Mouse (Mus musculus) G1E (cell line): ENCODE measurements at regions not wholly inside any gene's neighbourhood (a gene's known extent, or its start where the extent isn't known, plus 50 kb on each side); places are given as distances from the start of the nearest gene placed in this dataset.

Experiments
- ATAC-seq: 2 replicates; pipeline ENCODE4 v1.8.0; 2016; ENCODE audit warnings: mild to moderate bottlenecking; ENCODE audit not compliant: insufficient number of reproducible peaks, poor library complexity, low FRiP score, severe bottlenecking; ENCODE audit errors: extremely low read depth
- DNase-seq: peaks from one replicate; pipeline ENCODE4 v3.0.0; 2012; ENCODE audit warnings: low spot score
- H3K27me3 ChIP-seq: 2 replicates; pipeline ENCODE4 v1.6.1; 2012; ENCODE audit warnings: mild to moderate bottlenecking, low read length, inconsistent platforms; ENCODE audit not compliant: insufficient read depth
- H3K36me3 ChIP-seq: replicated peaks from 2 replicates; pipeline ENCODE3; 2012; ENCODE audit warnings: mild to moderate bottlenecking, inconsistent platforms
- H3K4me1 ChIP-seq: 2 replicates; pipeline ENCODE4 v1.6.1; 2012; ENCODE audit warnings: low read depth, low read length, inconsistent platforms, mixed read lengths; ENCODE audit not compliant: insufficient read depth
- H3K4me3 ChIP-seq: 2 replicates; pipeline ENCODE4 v1.5.1; 2012; ENCODE audit warnings: low read depth, mild to moderate bottlenecking, inconsistent platforms, low read length, moderate library complexity, mixed read lengths
- H3K9me3 ChIP-seq: replicated peaks from 2 replicates; pipeline ENCODE4 v1.6.1; 2012; ENCODE audit warnings: inconsistent platforms
- CTCF ChIP-seq: IDR thresholded peaks from 2 replicates; pipeline ENCODE4 v1.5.1; 2012; ENCODE audit warnings: low read depth, low read length, inconsistent platforms, mixed read lengths
- GATA1 ChIP-seq: IDR thresholded peaks from 2 replicates; pipeline ENCODE4 v1.6.1; 2012; ENCODE audit warnings: borderline replicate concordance, low read length, inconsistent platforms, mixed read lengths
- GATA2 ChIP-seq: IDR thresholded peaks from 2 replicates; pipeline ENCODE4 v1.6.1; 2012; ENCODE audit warnings: low read depth, low read length, inconsistent platforms, borderline replicate concordance
- POLR2AphosphoS5 ChIP-seq: IDR thresholded peaks from 2 replicates; pipeline ENCODE4 v1.6.1; 2012; ENCODE audit warnings: low read depth, low read length, inconsistent platforms; ENCODE audit not compliant: insufficient replicate concordance
- TAL1 ChIP-seq: conservative IDR thresholded peaks from 2 replicates; pipeline ENCODE4 v1.6.1; 2012; ENCODE audit warnings: low read depth, low read length, inconsistent platforms, mixed read lengths

DNA sequence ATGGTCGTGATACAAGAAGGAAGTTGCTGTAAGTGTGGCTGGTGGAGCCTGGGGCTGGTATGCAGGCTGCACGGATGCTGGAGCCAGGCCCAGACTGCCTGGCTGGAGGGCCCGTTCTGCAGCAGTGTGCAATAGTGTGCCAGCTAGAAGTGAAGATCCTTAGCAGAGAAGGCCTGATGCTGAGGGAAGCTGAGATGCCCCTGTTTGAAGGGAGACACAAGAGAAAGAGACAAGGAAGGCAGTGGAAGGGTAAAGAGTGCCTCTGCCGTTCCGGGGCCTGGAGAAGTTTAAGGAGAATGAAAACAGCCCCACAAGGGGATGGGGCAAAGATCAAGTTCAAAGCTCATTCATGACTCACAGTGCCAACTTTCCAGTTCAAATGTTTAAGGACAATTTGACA is 354.7 kb upstream of the Mki67 start:
- H3K4me1 ChIP-seq = no peaks in the 10 kb centered on the region
- no peaks in the 10 kb centered on the region for H3K36me3 ChIP-seq
- H3K27me3 ChIP-seq = no peaks in the 10 kb centered on the region
- TF ChIP-seq GATA1 = no peak
- no peak for TF ChIP-seq GATA2
- TF ChIP-seq TAL1 = no peak
- TF ChIP-seq POLR2AphosphoS5 = no peak
- no peak for TF ChIP-seq CTCF
- ATAC-seq = no peak
- peaks cover 80% of the 10 kb centered on the region for H3K9me3 ChIP-seq
- DNase-seq = no peak
- H3K4me3 ChIP-seq = no peak overlapping the region

DNA sequence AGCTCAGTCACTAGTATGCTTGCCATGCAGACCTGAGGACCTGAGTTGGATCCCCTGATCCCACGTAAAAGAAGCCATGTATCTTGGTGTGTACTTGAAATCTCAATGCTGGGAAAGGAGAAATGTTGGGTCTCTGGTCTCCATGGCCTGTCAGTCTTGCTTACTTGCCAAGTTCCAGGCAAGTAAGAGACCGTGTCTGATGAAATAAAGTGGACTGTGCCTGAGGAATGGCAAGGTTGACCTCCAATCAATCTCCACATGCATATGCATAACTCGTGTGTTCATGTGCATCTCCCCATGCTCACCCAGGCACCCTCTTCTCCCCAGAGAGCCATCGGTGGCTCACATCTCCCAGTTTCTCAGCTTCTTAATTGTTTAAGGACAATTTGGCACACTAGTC is 355.2 kb upstream of the Mki67 start:
- Histone ChIP-seq H3K4me3 (no peak overlapping the region), H3K27me3 (no peaks in the 10 kb centered on the region), H3K9me3 (peaks cover 79% of the 10 kb centered on the region), H3K36me3 (no peaks in the 10 kb centered on the region), H3K4me1 (no peaks in the 10 kb centered on the region)
- no peak for ATAC-seq
- TF ChIP-seq CTCF (no peak), GATA1 (no peak), POLR2AphosphoS5 (no peak), TAL1 (no peak), GATA2 (no peak)
- DNase-seq = no peak

DNA sequence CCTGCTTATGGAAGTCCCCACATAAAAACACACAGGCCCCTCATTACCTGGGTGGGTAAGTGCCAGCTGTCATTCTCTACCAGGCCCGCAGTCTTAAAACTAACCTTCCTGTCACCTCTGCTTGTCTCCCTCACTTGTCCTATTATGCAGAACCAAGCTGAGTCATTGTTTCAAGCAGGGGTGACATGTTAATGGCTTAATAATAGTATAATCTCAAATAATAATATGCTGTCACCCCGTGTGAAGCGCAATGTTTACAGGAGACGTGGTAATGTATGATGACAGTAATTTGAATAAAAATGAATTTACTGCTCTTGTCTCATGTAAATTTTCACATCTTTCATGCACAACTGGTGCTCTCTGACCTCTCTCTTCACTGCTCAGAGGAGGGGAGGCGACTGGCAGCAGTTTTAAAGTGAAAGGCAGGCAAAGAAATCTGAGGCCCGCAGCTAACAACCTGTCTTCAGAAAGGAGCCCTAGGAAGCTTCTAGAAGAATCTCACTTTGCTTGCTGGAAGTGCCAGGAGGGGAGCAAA is 357.2 kb upstream of the Mki67 start:
- no peak for ATAC-seq
- TF ChIP-seq CTCF = no peak
- TF ChIP-seq POLR2AphosphoS5 = no peak
- no peak for TF ChIP-seq TAL1
- no peak for TF ChIP-seq GATA2
- no peak for TF ChIP-seq GATA1
- H3K27me3 ChIP-seq = no peaks in the 10 kb centered on the region

DNA sequence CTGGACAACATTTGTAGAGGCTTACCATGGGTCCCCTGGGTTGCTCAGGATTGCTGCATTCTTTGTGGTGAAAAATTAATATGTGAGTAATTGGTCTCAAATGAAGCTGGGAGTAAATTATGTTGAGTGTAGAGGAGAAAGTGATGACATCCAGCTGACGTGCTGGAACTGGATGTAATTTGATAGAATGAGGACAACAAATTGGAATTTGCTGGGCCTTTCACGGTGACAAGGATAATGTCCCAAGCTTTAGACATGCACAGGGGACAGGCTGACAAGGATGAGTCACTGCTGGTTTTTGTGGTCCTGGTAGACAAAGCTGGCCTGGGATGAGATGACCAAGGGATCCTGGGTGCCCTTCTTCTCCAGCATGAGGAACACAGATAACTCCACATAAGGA is 357.9 kb upstream of the Mki67 start:
- no peak overlapping the region for H3K4me3 ChIP-seq
- no peak for DNase-seq
- no peaks in the 10 kb centered on the region for H3K36me3 ChIP-seq
- TF ChIP-seq TAL1 = no peak
- ATAC-seq = no peak
- H3K4me1 ChIP-seq = no peaks in the 10 kb centered on the region
- no peaks in the 10 kb centered on the region for H3K27me3 ChIP-seq
- peaks cover 68% of the 10 kb centered on the region for H3K9me3 ChIP-seq

More for the DNA sequence above, 357.2 kb upstream of the Mki67 start:
- Histone ChIP-seq H3K4me3 (no peak overlapping the region), H3K36me3 (no peaks in the 10 kb centered on the region), H3K4me1 (no peaks in the 10 kb centered on the region), H3K9me3 (peaks cover 71% of the 10 kb centered on the region)
- DNase-seq = no peak

DNA sequence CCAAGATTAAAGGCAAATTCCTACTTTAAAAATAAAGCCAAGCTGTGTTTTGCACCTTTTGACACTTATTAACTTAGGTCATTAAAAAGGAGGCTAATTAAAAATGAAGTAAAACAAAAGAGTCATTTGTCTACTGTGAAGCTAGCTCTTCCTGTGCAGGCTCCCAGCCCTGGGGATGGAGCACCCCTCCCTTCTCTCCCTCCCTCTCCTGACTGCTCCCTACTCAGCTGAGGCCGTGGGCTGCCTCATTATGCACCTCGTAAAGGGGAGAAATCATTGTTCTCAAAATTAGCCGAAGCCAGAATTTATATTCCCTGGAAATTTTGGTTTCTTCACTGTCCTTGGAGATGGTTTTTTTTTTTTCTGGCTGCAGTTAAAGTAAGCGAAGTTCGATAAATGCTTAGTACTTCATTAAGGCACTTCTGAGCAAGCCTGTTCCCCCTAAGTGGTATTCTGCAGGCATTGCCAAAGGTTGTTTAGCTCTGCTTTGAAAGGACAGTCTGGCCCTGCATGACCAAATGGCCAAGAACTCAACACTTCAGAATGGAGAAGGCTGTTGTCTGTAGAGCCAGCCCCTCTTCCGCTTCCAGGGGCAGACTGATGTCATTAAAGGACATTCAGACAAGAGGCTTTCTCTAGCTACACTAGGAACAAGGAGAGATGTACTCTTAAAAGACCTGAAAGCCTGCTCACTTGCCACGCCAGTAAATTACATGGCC is 365.5 kb upstream of the Mki67 start:
- H3K36me3 ChIP-seq = no peaks in the 10 kb centered on the region
- no peaks in the 10 kb centered on the region for H3K4me1 ChIP-seq
- TF ChIP-seq CTCF (no peak), TAL1 (no peak), GATA2 (no peak)
- no peak overlapping the region for H3K4me3 ChIP-seq
- DNase-seq (no peak), ATAC-seq (no peak)
- peaks cover 69% of the 10 kb centered on the region for H3K9me3 ChIP-seq
- H3K27me3 ChIP-seq = no peaks in the 10 kb centered on the region

DNA sequence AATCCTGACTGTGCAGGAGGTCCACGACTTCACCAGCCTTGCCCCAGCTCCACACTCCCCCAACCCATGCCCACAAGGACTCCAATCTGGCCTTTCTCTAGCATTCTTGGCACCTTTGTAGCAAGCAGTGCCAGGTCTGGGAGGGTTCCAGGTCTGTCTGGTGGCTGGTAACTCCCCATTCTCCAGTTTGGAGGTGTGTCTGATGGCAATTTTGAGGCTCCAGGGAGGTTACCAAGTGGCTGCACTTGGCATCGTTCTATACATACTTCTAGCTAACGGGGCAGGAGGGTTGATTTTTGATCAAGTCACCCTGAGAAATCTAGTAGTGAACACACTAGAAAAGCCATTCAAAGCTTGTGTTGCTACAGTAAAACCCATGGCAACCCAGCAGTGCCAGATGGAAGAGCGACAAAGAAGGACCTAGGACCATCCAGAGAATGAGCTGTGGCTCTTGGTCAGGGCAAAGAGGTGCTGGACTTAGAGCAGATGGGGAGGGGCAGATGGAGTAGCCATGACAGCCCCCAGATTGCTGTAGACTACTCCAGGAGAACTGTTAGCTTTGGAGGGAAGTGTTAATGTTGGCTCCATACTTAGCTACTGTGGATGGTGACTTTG is 366.2 kb upstream of the Mki67 start:
- no peaks in the 10 kb centered on the region for H3K36me3 ChIP-seq
- no peak for ATAC-seq
- H3K4me3 ChIP-seq = no peak overlapping the region
- peaks cover 76% of the 10 kb centered on the region for H3K9me3 ChIP-seq
- no peaks in the 10 kb centered on the region for H3K27me3 ChIP-seq
- TF ChIP-seq TAL1 (no peak), CTCF (no peak), POLR2AphosphoS5 (no peak), GATA2 (no peak), GATA1 (no peak)
- DNase-seq = no peak
- no peaks in the 10 kb centered on the region for H3K4me1 ChIP-seq

DNA sequence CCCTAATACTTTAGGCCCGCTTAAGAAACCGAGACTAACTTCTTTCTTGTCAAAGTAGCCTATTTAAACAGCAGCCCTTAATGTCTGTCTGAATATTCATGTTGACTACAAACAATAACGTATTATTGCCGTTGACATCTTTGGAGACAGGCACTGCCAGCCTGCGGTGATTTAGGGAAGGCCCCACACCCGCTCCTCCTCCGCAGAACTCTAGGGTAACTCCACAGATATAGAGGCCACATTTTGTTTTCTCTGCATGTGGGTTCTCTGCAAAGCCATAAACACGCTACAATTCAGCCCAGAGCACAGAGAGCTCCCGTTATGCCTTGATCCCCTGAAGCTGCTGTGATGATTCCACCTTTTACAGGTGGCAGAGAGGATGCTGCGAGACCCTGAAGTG is 366.8 kb upstream of the Mki67 start:
- DNase-seq (no peak), ATAC-seq (no peak)
- no peaks in the 10 kb centered on the region for H3K4me1 ChIP-seq
- no peaks in the 10 kb centered on the region for H3K36me3 ChIP-seq
- no peak overlapping the region for H3K4me3 ChIP-seq
- TF ChIP-seq GATA1 (no peak), TAL1 (no peak), POLR2AphosphoS5 (no peak), GATA2 (no peak), CTCF (no peak)
- no peaks in the 10 kb centered on the region for H3K27me3 ChIP-seq
- peaks cover 78% of the 10 kb centered on the region for H3K9me3 ChIP-seq
